8 mouse cellular contexts compared by ENCODE assay signal in genomic region chr2:172441176-172441575, GRCm38 (mm10). TPM values are rescaled to one million over a fixed set of nuclear protein-coding genes. Genes with fewer than 3 reads are reported as not detected.
DNase-seq lines count a peak whose midpoint lies in the region; ATAC-seq and TF ChIP-seq lines count a peak whose summit lies in the region.

No protein-coding gene starts in this region.

- peak overlapping the region; percentile 81 for H3K4me3 ChIP-seq in heart, embryonic 10.5 days
- H3K4me3 ChIP-seq in bone marrow, adult 2 months (replicated peaks; ENCODE audit: control insufficient read depth, low read depth, low read length) = peak overlapping the region; percentile 80
- peak overlapping the region; percentile 73 for H3K4me3 ChIP-seq in hindbrain, embryonic 10.5 days
- H3K4me3 ChIP-seq in liver, embryonic 12.5 days = peak overlapping the region; percentile 93
- peak overlapping the region; percentile 71 for H3K4me3 ChIP-seq in neural tube, embryonic 15.5 days (replicated peaks)

- peak overlapping the region; percentile 81 for H3K9ac ChIP-seq in liver, embryonic 12.5 days
- H3K9ac ChIP-seq in neural tube, embryonic 15.5 days (replicated peaks) = peak overlapping the region; percentile 64

- H3K27ac ChIP-seq in heart, embryonic 10.5 days = peak overlapping the region; percentile 84; the same call in 1 of the 2 replicates
- peak overlapping the region; percentile 79 for H3K27ac ChIP-seq in bone marrow, adult 2 months (ENCODE audit: control insufficient read depth, insufficient read depth, low read depth, low read length, poor library complexity)
- peak overlapping the region; percentile 84; the same call in 1 of the 2 replicates for H3K27ac ChIP-seq in hindbrain, embryonic 10.5 days
- H3K27ac ChIP-seq in liver, embryonic 12.5 days = peak overlapping the region; percentile 86
- no peak overlapping the region for H3K27ac ChIP-seq in neural tube, embryonic 15.5 days (replicated peaks)

- no peak for DNase-seq in heart, embryonic 10.5 days (ENCODE audit: low spot score)
- no peak for DNase-seq in heart, adult 8-10 months (ENCODE audit: low spot score)
- no peak for DNase-seq in hindbrain, embryonic 10.5 days (ENCODE audit: low spot score)
- DNase-seq in gastrocnemius, postnatal 36 days = no peak
- no peak for DNase-seq in urinary bladder, postnatal 25 days (ENCODE audit: low spot score)

- no peak for TF ChIP-seq POLR2A in bone marrow, adult 2 months (IDR thresholded peaks at IDR 0.05; ENCODE audit: borderline replicate concordance, control insufficient read depth, low read depth, low read length)

- H3K9me3 ChIP-seq in heart, embryonic 10.5 days = no peaks in the 10 kb centered on the region
- H3K9me3 ChIP-seq in hindbrain, embryonic 10.5 days = no peaks in the 10 kb centered on the region
- no peaks in the 10 kb centered on the region for H3K9me3 ChIP-seq in liver, embryonic 12.5 days (replicated peaks)
- no peaks in the 10 kb centered on the region for H3K9me3 ChIP-seq in neural tube, embryonic 15.5 days (replicated peaks)

- 29% methylated on average over 6 of the region's 6 CpGs for WGBS in heart, embryonic 10.5 days
- WGBS in bone marrow, adult 2 months = 26% methylated on average over 6 of the region's 6 CpGs
- 37% methylated on average over 6 of the region's 6 CpGs for WGBS in hindbrain, embryonic 10.5 days
- 21% methylated on average over 6 of the region's 6 CpGs for WGBS in liver, embryonic 12.5 days (ENCODE audit: insufficient replicate concordance)
- 31% methylated on average over 6 of the region's 6 CpGs for WGBS in neural tube, embryonic 15.5 days

- H3K4me1 ChIP-seq in heart, embryonic 10.5 days = peaks cover 16% of the 10 kb centered on the region
- H3K4me1 ChIP-seq in bone marrow, adult 2 months (ENCODE audit: control insufficient read depth, insufficient read depth, low read length) = no peaks in the 10 kb centered on the region; the same call in 1 of the 2 replicates
- peaks cover 21% of the 10 kb centered on the region for H3K4me1 ChIP-seq in hindbrain, embryonic 10.5 days (replicated peaks)
- H3K4me1 ChIP-seq in liver, embryonic 12.5 days = peaks cover 34% of the 10 kb centered on the region
- H3K4me1 ChIP-seq in neural tube, embryonic 15.5 days = peaks cover 25% of the 10 kb centered on the region

- H3K4me2 ChIP-seq in liver, embryonic 12.5 days = peak overlapping the region; percentile 88
- H3K4me2 ChIP-seq in neural tube, embryonic 15.5 days = peak overlapping the region; percentile 93

- no peaks in the 10 kb centered on the region for H3K27me3 ChIP-seq in heart, embryonic 10.5 days (ENCODE audit: insufficient read depth, poor library complexity, severe bottlenecking)
- no peaks in the 10 kb centered on the region for H3K27me3 ChIP-seq in hindbrain, embryonic 10.5 days (ENCODE audit: insufficient read depth, poor library complexity, severe bottlenecking)
- no peaks in the 10 kb centered on the region for H3K27me3 ChIP-seq in liver, embryonic 12.5 days (replicated peaks)
- no peaks in the 10 kb centered on the region for H3K27me3 ChIP-seq in neural tube, embryonic 15.5 days (replicated peaks)

- H3K36me3 ChIP-seq in heart, embryonic 10.5 days = peaks cover 15% of the 10 kb centered on the region
- peaks cover 15% of the 10 kb centered on the region for H3K36me3 ChIP-seq in hindbrain, embryonic 10.5 days
- peaks cover 22% of the 10 kb centered on the region for H3K36me3 ChIP-seq in liver, embryonic 12.5 days
- H3K36me3 ChIP-seq in neural tube, embryonic 15.5 days = peaks cover 12% of the 10 kb centered on the region

- intact Hi-C loops in gastrocnemius, postnatal 36 days (cut with DNase I) = loop anchor here (5.0 to 10.0 kb wide), 2 partner anchors 64 to 216 kb away; no protein-coding TSS in a partner anchor

- no peak for TF ChIP-seq CTCF in bone marrow, adult 2 months (IDR thresholded peaks at IDR 0.05; ENCODE audit: control insufficient read depth, insufficient read depth, low read length)

- peak; percentile 71 for ATAC-seq in liver, embryonic 12.5 days
- no peak for ATAC-seq in neural tube, embryonic 15.5 days (ENCODE audit: low FRiP score)

RNA-seq across cellular contexts. Expression of gene Rtf2, which starts 0.8 kb away (rescaled TPM):
- 56.0 and 66.0 TPM in 2 replicates for polyA plus RNA-seq in heart, embryonic 10.5 days (2016; fragmentation: Nextera tagmentation; extraction: Ambion mirVana)
- 10 to 100 TPM; 30.2 to 38.1 (median 31.4) TPM for total RNA-seq in heart, adult 8-10 months (2022)
- 38.4 and 53.6 TPM in 2 replicates for polyA plus RNA-seq in bone marrow, adult 2 months (2011; ENCODE audit: insufficient read depth, insufficient read length, low replicate concordance, missing spikeins)
- polyA plus RNA-seq in hindbrain, embryonic 10.5 days (2016; fragmentation: Nextera tagmentation; extraction: Ambion mirVana) = 89.3 and 98.1 TPM in 2 replicates
- polyA plus RNA-seq in liver, embryonic 12.5 days (2016; fragmentation: Nextera tagmentation; extraction: Ambion mirVana) = 55.6 and 59.2 TPM in 2 replicates
- polyA plus RNA-seq in neural tube, embryonic 15.5 days (2015; fragmentation: Nextera tagmentation; extraction: Ambion mirVana) = 89.8 and 93.4 TPM in 2 replicates
- total RNA-seq in gastrocnemius, postnatal 36 days (2021) = 10 to 100 TPM; 27.0 to 27.6 TPM

RNA-seq across cellular contexts. Expression of gene Gcnt7, which starts 17.2 kb away (rescaled TPM):
- 1.4 and 1.8 TPM in 2 replicates for polyA plus RNA-seq in heart, embryonic 10.5 days (2016; fragmentation: Nextera tagmentation; extraction: Ambion mirVana)
- not detected for total RNA-seq in heart, adult 8-10 months (2022)
- not detected in 2 replicates for polyA plus RNA-seq in bone marrow, adult 2 months (2011; ENCODE audit: insufficient read depth, insufficient read length, low replicate concordance, missing spikeins)
- 1.6 and 1.8 TPM in 2 replicates for polyA plus RNA-seq in hindbrain, embryonic 10.5 days (2016; fragmentation: Nextera tagmentation; extraction: Ambion mirVana)
- polyA plus RNA-seq in liver, embryonic 12.5 days (2016; fragmentation: Nextera tagmentation; extraction: Ambion mirVana) = 0.98 and 1.1 TPM in 2 replicates
- polyA plus RNA-seq in neural tube, embryonic 15.5 days (2015; fragmentation: Nextera tagmentation; extraction: Ambion mirVana) = 1.1 and 1.4 TPM in 2 replicates
- total RNA-seq in gastrocnemius, postnatal 36 days (2021) = not detected

RNA-seq across cellular contexts. Expression of gene Fam209, which starts 31.1 kb away (rescaled TPM):
- not detected in 2 replicates for polyA plus RNA-seq in heart, embryonic 10.5 days (2016; fragmentation: Nextera tagmentation; extraction: Ambion mirVana)
- total RNA-seq in heart, adult 8-10 months (2022) = not detected
- 5.2 TPM in 1 of 2 replicates, not detected in the other for polyA plus RNA-seq in bone marrow, adult 2 months (2011; ENCODE audit: insufficient read depth, insufficient read length, low replicate concordance, missing spikeins)
- 0.25 TPM in 1 of 2 replicates, not detected in the other for polyA plus RNA-seq in hindbrain, embryonic 10.5 days (2016; fragmentation: Nextera tagmentation; extraction: Ambion mirVana)
- polyA plus RNA-seq in liver, embryonic 12.5 days (2016; fragmentation: Nextera tagmentation; extraction: Ambion mirVana) = 0.20 TPM in 1 of 2 replicates, not detected in the other
- not detected in 2 replicates for polyA plus RNA-seq in neural tube, embryonic 15.5 days (2015; fragmentation: Nextera tagmentation; extraction: Ambion mirVana)
- total RNA-seq in gastrocnemius, postnatal 36 days (2021) = under 1 TPM in 1 of 2 experiments, not detected in 1; 0.52 TPM

RNA-seq across cellular contexts. Expression of gene Cass4, which starts 47.6 kb away (rescaled TPM):
- 0.20 and 0.30 TPM in 2 replicates for polyA plus RNA-seq in heart, embryonic 10.5 days (2016; fragmentation: Nextera tagmentation; extraction: Ambion mirVana)
- total RNA-seq in heart, adult 8-10 months (2022) = under 1 TPM; 0.09 to 0.53 (median 0.35) TPM
- 2.4 and 6.6 TPM in 2 replicates for polyA plus RNA-seq in bone marrow, adult 2 months (2011; ENCODE audit: insufficient read depth, insufficient read length, low replicate concordance, missing spikeins)
- 0.12 and 0.26 TPM in 2 replicates for polyA plus RNA-seq in hindbrain, embryonic 10.5 days (2016; fragmentation: Nextera tagmentation; extraction: Ambion mirVana)
- 1.1 and 1.4 TPM in 2 replicates for polyA plus RNA-seq in liver, embryonic 12.5 days (2016; fragmentation: Nextera tagmentation; extraction: Ambion mirVana)
- 0.17 and 1.1 TPM in 2 replicates for polyA plus RNA-seq in neural tube, embryonic 15.5 days (2015; fragmentation: Nextera tagmentation; extraction: Ambion mirVana)
- total RNA-seq in gastrocnemius, postnatal 36 days (2021) = under 1 TPM; 0.25 to 0.33 TPM
